16 mouse cellular contexts compared by ENCODE assay signal in the genomic region with DNA sequence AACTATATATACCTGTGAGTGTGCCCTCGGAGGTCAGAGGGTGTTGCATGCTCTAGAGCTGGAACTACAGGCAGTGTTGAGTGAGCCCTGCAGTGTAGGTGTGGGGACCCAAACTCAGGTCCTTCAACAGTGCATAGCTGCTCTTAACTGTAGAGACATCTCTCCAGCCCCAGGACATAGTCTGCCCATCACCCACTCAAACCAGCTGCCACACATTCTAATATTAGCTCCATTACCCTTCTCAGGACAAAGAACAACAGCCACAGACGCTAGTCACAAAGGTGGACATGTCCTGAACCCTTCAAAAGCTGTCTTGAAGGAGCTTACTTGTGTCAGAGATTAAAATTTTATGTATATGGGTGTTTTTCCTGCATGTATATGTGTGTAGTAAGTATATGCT. TPM values are rescaled to one million over a fixed set of nuclear protein-coding genes. Genes with fewer than 3 reads are reported as not detected.
"Had no signal": no experiment of that assay in that cellular context is flagged by ENCODE, and none has a peak within 500 bp of the region (broad histone marks: within the 10 kb centered on the region; RNA-seq: fewer than 3 reads in every experiment).

No protein-coding gene starts in this region.

- H3K4me1 ChIP-seq: midbrain, embryonic 12.5 days; midbrain, embryonic 15.5 days; neural tube, embryonic 13.5 days had no signal

- ATAC-seq: liver, postnatal 0 days; lung, postnatal 0 days; midbrain, embryonic 15.5 days had no signal

- H3K27ac ChIP-seq: left cerebral cortex, adult 2 months; liver, embryonic 14.5 days; macrophage; midbrain, embryonic 12.5 days; midbrain, embryonic 15.5 days; neural tube, embryonic 13.5 days had no signal

- H3K4me3 ChIP-seq: left cerebral cortex, adult 2 months; midbrain, embryonic 12.5 days; midbrain, embryonic 15.5 days; neural tube, embryonic 13.5 days had no signal

- H3K9ac ChIP-seq: liver, embryonic 14.5 days; liver, postnatal 0 days; lung, embryonic 14.5 days; midbrain, embryonic 12.5 days; midbrain, embryonic 15.5 days; neural tube, embryonic 13.5 days had no signal

- H3K27me3 ChIP-seq: midbrain, embryonic 12.5 days; midbrain, embryonic 15.5 days; neural tube, embryonic 13.5 days had no signal

- H3K4me2 ChIP-seq: lung, embryonic 14.5 days; midbrain, embryonic 12.5 days; midbrain, embryonic 15.5 days; neural tube, embryonic 13.5 days had no signal

- DNase-seq: kidney, postnatal 14 days; kidney, postnatal 4 days; layer of hippocampus, adult 9-11 months; liver, postnatal 0 days; lung, embryonic 14.5 days; thymus, adult 18-20 months; thymus, postnatal 36 days had no signal

- H3K9me3 ChIP-seq: midbrain, embryonic 12.5 days; midbrain, embryonic 15.5 days; neural tube, embryonic 13.5 days had no signal

RNA-seq across cellular contexts. Expression of gene Mtcl1, which starts 54.7 kb away (rescaled TPM):
- total RNA-seq: megakaryocyte, adult 5-6 weeks; neutrophil, adult 5-6 weeks had no signal
- polyA plus RNA-seq: macrophage had no signal
